Mouse (Mus musculus) heart, postnatal 0 days (tissue): ENCODE data around the gene Cers6. TPM values are rescaled to one million over a fixed set of nuclear protein-coding genes. Genes with fewer than 3 reads are reported as not detected.

Experiments used
- ATAC-seq: fragments of 200-750 bp; cut with Nextera tagmentation; 2 replicates; pipeline ENCODE4 v1.8.0; 2017; ENCODE audit warnings: low read depth, moderate number of reproducible peaks, moderate library complexity; ENCODE audit not compliant: insufficient read depth
- DNase-seq: peaks from one replicate; pipeline ENCODE4 v3.0.0-alpha.2; 2016; ENCODE audit warnings: low spot score
- H3K27ac ChIP-seq: fragments of 300-500 bp; sonication (generic); 2 replicates; pipeline ENCODE4 v1.5.1; 2014; ENCODE audit warnings: low read depth, mild to moderate bottlenecking
- H3K27me3 ChIP-seq: fragments of 300-500 bp; sonication (generic); 2 replicates; pipeline ENCODE4 v1.6.1; 2014; ENCODE audit warnings: low read length, mixed read lengths; ENCODE audit not compliant: control insufficient read depth, insufficient read depth
- H3K36me3 ChIP-seq: fragments of 300-500 bp; sonication (generic); replicated peaks from 2 replicates; pipeline ENCODE4 v1.6.1; 2014; ENCODE audit warnings: low read length, mixed read lengths; ENCODE audit not compliant: control insufficient read depth, insufficient read depth
- H3K4me1 ChIP-seq: fragments of 300-500 bp; sonication (generic); 2 replicates; pipeline ENCODE4 v1.6.1; 2014; ENCODE audit warnings: antibody characterized with exemption; ENCODE audit not compliant: control insufficient read depth, insufficient read depth
- H3K4me2 ChIP-seq: fragments of 300-500 bp; sonication (generic); 2 replicates; pipeline ENCODE4 v1.6.1; 2014; ENCODE audit warnings: low read depth, mild to moderate bottlenecking, low read length, moderate library complexity
- H3K4me3 ChIP-seq: fragments of 300-500 bp; sonication (generic); 2 replicates; pipeline ENCODE4 v1.5.1; 2014; ENCODE audit warnings: low read depth, low read length
- H3K9ac ChIP-seq: fragments of 300-500 bp; sonication (generic); replicated peaks from 2 replicates; pipeline ENCODE4 v1.6.1; 2014; ENCODE audit warnings: low read depth, low read length, mixed read lengths
- H3K9me3 ChIP-seq: fragments of 300-500 bp; sonication (generic); replicated peaks from 2 replicates; pipeline ENCODE4 v1.6.1; 2016; ENCODE audit warnings: low read length; ENCODE audit not compliant: control insufficient read depth
- CTCF ChIP-seq: IDR thresholded peaks from 2 replicates; pipeline ENCODE4 v1.5.1; 2016; ENCODE audit warnings: antibody characterized with exemption, control low read depth, low read depth
- EP300 ChIP-seq: IDR thresholded peaks from 2 replicates; pipeline ENCODE4 v1.6.1; 2016; ENCODE audit warnings: antibody characterized with exemption, low read depth
- WGBS: fragments of 180-500 bp; shearing (Covaris S2); extraction: QIAGEN DNeasy Blood & Tissue Kit; methylation state at CpG from one replicate; pipeline ENCODE4 v1.1.7; 2014; 5-methylcytosine and 5-hydroxymethylcytosine counted together
- polyA plus RNA-seq: library from polyadenylated mRNA; unstranded; fragments of >200 nt; fragmentation: Nextera tagmentation; extraction: Ambion mirVana; gene quantifications from 2 replicates; pipeline ENCODE4 v1.2.1, GENCODE M21; 2015
- total RNA-seq: library from RNA; depleted of rRNA; stranded (reverse); fragments of >200 nt; gene quantifications from 2 replicates; pipeline ENCODE4 v1.2.3, GENCODE M21; 2014; ENCODE audit warnings: low replicate concordance

The Cers6 gene
- total and polyA plus RNA-seq, 2 experiments from 2014 or later, result 8.5 to 36.0 TPM

GRCm38 (mm10) chr2:68862464-68863266 lies 1.4 kb downstream of the Cers6 start:
- ATAC-seq, result no peak
- Histone ChIP-seq H3K27me3 (no peaks in the 10 kb centered on the region), H3K27ac (peak overlapping the region; percentile 82), H3K4me3 (peak overlapping the region; percentile 96), H3K36me3 (no peaks in the 10 kb centered on the region), H3K9ac (peak overlapping the region; percentile 74), H3K9me3 (no peaks in the 10 kb centered on the region), H3K4me1 (peaks cover 15% of the 10 kb centered on the region), H3K4me2 (peak overlapping the region; percentile 100)
- 6% methylated on average over 15 of the region's 15 CpGs for WGBS
- TF ChIP-seq EP300 (no peak), CTCF (no peak)
- peak; percentile 22 for DNase-seq

- no peak for TF ChIP-seq CTCF
- TF ChIP-seq EP300, result no peak
- Histone ChIP-seq H3K36me3 (no peaks in the 10 kb centered on the region), H3K9ac (no peak overlapping the region), H3K4me3 (peak overlapping the region; percentile 96; the same call in 1 of the 2 replicates), H3K9me3 (no peaks in the 10 kb centered on the region), H3K27ac (no peak overlapping the region), H3K27me3 (no peaks in the 10 kb centered on the region), H3K4me1 (peaks cover 15% of the 10 kb centered on the region), H3K4me2 (peak overlapping the region; percentile 100)
- WGBS, result 41% methylated on average over 6 of the region's 6 CpGs
- ATAC-seq, result no peak
- no peak for DNase-seq
Measured at GRCm38 (mm10) chr2:68863561-68863960, 2.3 kb downstream of the Cers6 start.

- Histone ChIP-seq H3K27ac (no peak overlapping the region), H3K9ac (no peak overlapping the region), H3K27me3 (no peaks in the 10 kb centered on the region), H3K4me3 (no peak overlapping the region), H3K9me3 (no peaks in the 10 kb centered on the region), H3K4me1 (peaks cover 15% of the 10 kb centered on the region), H3K36me3 (no peaks in the 10 kb centered on the region), H3K4me2 (no peak overlapping the region)
- WGBS, result 72% methylated on average over 2 of the region's 2 CpGs
- DNase-seq (no peak), ATAC-seq (no peak)
- TF ChIP-seq CTCF (no peak), EP300 (no peak)
Measured at GRCm38 (mm10) chr2:68864366-68864765, 3.1 kb downstream of the Cers6 start.

- ATAC-seq, result no peak
- Histone ChIP-seq H3K27me3 (no peaks in the 10 kb centered on the region), H3K36me3 (no peaks in the 10 kb centered on the region), H3K4me1 (peaks cover 18% of the 10 kb centered on the region), H3K4me3 (no peak overlapping the region), H3K9me3 (no peaks in the 10 kb centered on the region), H3K4me2 (no peak overlapping the region), H3K9ac (no peak overlapping the region), H3K27ac (no peak overlapping the region)
- WGBS, result 83% methylated on average over 4 of the region's 4 CpGs
- DNase-seq, result no peak
- TF ChIP-seq EP300 (no peak), CTCF (no peak)
Measured at GRCm38 (mm10) chr2:68867148-68867547, 5.9 kb downstream of the Cers6 start.

- Histone ChIP-seq H3K9me3 (no peaks in the 10 kb centered on the region), H3K4me1 (peaks cover 19% of the 10 kb centered on the region), H3K4me3 (no peak overlapping the region), H3K4me2 (no peak overlapping the region), H3K27me3 (no peaks in the 10 kb centered on the region), H3K9ac (no peak overlapping the region), H3K27ac (no peak overlapping the region), H3K36me3 (no peaks in the 10 kb centered on the region)
- ATAC-seq (no peak), DNase-seq (no peak)
- 92% methylated on average over 17 of the region's 17 CpGs for WGBS
- TF ChIP-seq CTCF, result no peak
- no peak for TF ChIP-seq EP300
Measured at GRCm38 (mm10) chr2:68870999-68871780, 9.9 kb downstream of the Cers6 start.
